Mouse (Mus musculus) heart, embryonic 14.5 days (tissue): ENCODE results near the gene Zgpat. TPM values are rescaled to one million over a fixed set of nuclear protein-coding genes. Genes with fewer than 3 reads are reported as not detected.

Source experiments
- ATAC-seq: fragments of 200-750 bp; cut with Nextera tagmentation; 2 replicates; pipeline ENCODE4 v1.8.0; 2017; ENCODE audit warnings: low read depth, moderate TSS enrichment; ENCODE audit not compliant: insufficient number of reproducible peaks, insufficient read depth, low FRiP score
- H3K27ac ChIP-seq, 2 experiments: fragments of 200-500 bp in 1 of 2; fragments of 300-500 bp in 1 of 2; sonication (generic) in 1 of 2; replicated peaks in 1 of 2; 2 replicates each; pipeline ENCODE4 v1.5.1; 2012 to 2014; ENCODE audit warnings: low read depth in 2 of 2, low read length in 2 of 2, control low read depth in 1 of 2, mild to moderate bottlenecking in 1 of 2, mixed read lengths in 1 of 2; ENCODE audit not compliant: control insufficient read depth in 1 of 2, insufficient read depth in 1 of 2
- H3K27me3 ChIP-seq: fragments of 300-500 bp; sonication (generic); 2 replicates; pipeline ENCODE4 v1.6.1; 2014; ENCODE audit warnings: mild to moderate bottlenecking, low read length, control low read depth; ENCODE audit not compliant: control insufficient read depth, insufficient read depth
- H3K36me3 ChIP-seq: fragments of 300-500 bp; sonication (generic); 2 replicates; pipeline ENCODE4 v1.6.1; 2014; ENCODE audit warnings: mild to moderate bottlenecking, control low read depth, low read length, mixed read lengths; ENCODE audit not compliant: control insufficient read depth, insufficient read depth
- H3K4me1 ChIP-seq, 2 experiments: fragments of 200-500 bp in 1 of 2; fragments of 300-500 bp in 1 of 2; sonication (generic) in 1 of 2; 2 replicates each; pipeline ENCODE4 v1.6.1; 2012 to 2014; ENCODE audit warnings: low read length in 2 of 2, control low read depth in 1 of 2, mixed read lengths in 1 of 2; ENCODE audit not compliant: control insufficient read depth in 2 of 2, insufficient read depth in 2 of 2
- H3K4me2 ChIP-seq: fragments of 300-500 bp; sonication (generic); 2 replicates; pipeline ENCODE4 v1.6.1; 2014; ENCODE audit warnings: mild to moderate bottlenecking, low read length
- H3K4me3 ChIP-seq, 2 experiments: fragments of 200-500 bp in 1 of 2; fragments of 300-500 bp in 1 of 2; sonication (generic) in 1 of 2; 2 replicates each; pipeline ENCODE4 v1.5.1; 2012 to 2014; ENCODE audit warnings: low read length in 2 of 2, mild to moderate bottlenecking in 2 of 2, control low read depth in 1 of 2, low read depth in 1 of 2, moderate library complexity in 1 of 2; ENCODE audit not compliant: control insufficient read depth in 1 of 2, insufficient read depth in 1 of 2
- H3K9ac ChIP-seq: fragments of 300-500 bp; sonication (generic); 2 replicates; pipeline ENCODE4 v1.6.1; 2014; ENCODE audit warnings: mild to moderate bottlenecking, low read length
- H3K9me3 ChIP-seq: fragments of 300-500 bp; sonication (generic); 2 replicates; pipeline ENCODE4 v1.6.1; 2016; ENCODE audit warnings: low read length, control low read depth; ENCODE audit not compliant: control insufficient read depth
- WGBS: fragments of 180-500 bp; shearing (Covaris S2); extraction: QIAGEN DNeasy Blood & Tissue Kit; methylation state at CpG from one replicate; pipeline ENCODE4 v1.1.7; 2014; 5-methylcytosine and 5-hydroxymethylcytosine counted together
- polyA plus RNA-seq: library from polyadenylated mRNA; unstranded; fragments of >200 nt; fragmentation: Nextera tagmentation; extraction: Ambion mirVana; gene quantifications from 2 replicates; pipeline ENCODE4 v1.2.1, GENCODE M21; 2014

Zgpat gene
- polyA plus RNA-seq, 1 experiment from 2014 or later = 26.3 TPM

DNA sequence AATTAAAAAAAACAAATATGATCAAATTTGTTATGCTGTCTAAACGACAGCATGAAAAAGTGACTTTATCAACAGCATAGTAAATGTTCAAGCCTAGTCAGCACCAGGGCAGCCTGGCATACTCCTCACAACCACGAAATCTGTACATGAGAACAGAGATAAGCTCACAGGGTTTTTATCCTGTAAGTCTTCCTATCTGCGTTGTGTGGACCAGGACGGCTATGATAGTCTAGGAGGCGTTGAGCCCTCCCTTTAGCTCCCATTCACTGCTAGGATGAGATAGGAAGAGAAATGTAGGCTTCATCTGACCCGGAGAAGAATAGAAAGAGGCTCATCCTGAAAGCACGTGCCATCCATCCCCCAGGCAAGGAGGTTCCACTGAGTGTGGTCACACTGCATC is 54.6 kb downstream of the Zgpat start:
- H3K27ac ChIP-seq = no peak overlapping the region
- ATAC-seq = no peak
- H3K36me3 ChIP-seq = peaks cover 20% of the 10 kb centered on the region
- no peak overlapping the region for H3K4me2 ChIP-seq
- no peak overlapping the region for H3K4me3 ChIP-seq
- H3K27me3 ChIP-seq = no peaks in the 10 kb centered on the region
- H3K4me1 ChIP-seq = peaks cover 35 to 58% of the 10 kb centered on the region in 2 experiments
- H3K9me3 ChIP-seq = no peaks in the 10 kb centered on the region
- WGBS = 19% methylated on average over 7 of the region's 7 CpGs
- no peak overlapping the region for H3K9ac ChIP-seq

DNA sequence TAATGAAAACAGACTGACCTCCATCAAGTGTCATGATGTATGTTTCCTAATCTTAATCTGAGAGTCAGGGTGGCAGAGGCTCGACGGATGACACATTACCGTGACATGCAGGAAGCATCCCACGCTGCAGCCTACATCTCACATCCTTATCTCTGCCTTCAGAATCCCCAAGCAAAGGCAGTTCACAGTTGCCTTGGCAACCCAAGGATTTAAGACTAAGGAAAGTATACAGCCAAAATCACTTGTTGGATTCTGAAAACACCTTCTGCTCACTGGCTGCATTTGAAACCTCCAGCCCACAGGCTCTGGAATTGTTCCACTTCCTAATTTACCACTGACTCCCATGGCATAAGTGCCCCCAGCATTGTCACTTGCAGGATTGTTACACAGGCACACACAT is 55.7 kb downstream of the Zgpat start:
- H3K4me2 ChIP-seq = no peak overlapping the region

DNA sequence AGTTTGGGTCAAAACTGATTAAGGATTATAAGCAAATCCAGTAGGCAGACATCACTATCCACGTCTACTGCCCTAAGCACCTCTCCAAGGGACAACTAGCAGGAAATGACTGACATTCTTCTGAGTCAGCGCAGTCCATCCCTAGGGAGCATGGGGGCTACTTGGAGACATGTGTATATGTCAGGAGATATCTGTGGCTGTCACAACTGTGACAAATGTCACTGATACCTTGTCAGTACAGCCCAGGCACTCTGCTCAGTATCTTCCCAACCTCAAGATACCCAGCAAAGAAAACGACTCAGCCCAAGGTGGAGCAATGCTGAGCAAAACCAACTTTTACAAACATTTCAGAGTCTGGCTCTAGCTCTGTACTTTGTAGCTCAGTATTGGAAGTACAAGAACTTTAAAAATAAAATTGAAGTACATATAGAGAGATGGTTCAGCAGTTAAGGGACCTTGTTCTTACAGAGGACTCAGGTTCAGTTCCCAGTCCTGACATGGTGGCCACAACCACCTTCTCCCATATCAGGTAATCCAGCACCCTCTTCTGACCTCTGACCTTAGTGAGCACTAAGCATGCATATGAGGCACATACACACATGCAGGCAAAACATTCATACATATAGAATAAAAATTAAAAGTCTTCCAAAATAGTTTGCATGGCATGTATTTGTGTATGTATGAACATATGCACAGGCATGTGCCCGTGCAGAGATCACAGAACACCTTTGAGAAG is 56.3 kb downstream of the Zgpat start:
- 0 out of 4 replicates have a peak overlapping the region, but pooled peaks have one; percentile 1 to 10 for H3K27ac ChIP-seq
- no peaks in the 10 kb centered on the region for H3K9me3 ChIP-seq
- H3K4me2 ChIP-seq = no peak overlapping the region
- H3K36me3 ChIP-seq = peaks cover 20% of the 10 kb centered on the region
- no peaks in the 10 kb centered on the region for H3K27me3 ChIP-seq
- peaks cover 33 to 64% of the 10 kb centered on the region in 2 experiments for H3K4me1 ChIP-seq
- WGBS = 19% methylated on average over 4 of the region's 4 CpGs
- no peak overlapping the region for H3K9ac ChIP-seq
- no peak overlapping the region for H3K4me3 ChIP-seq
- no peak for ATAC-seq

More for the DNA sequence above, 55.7 kb downstream of the Zgpat start:
- Histone ChIP-seq H3K36me3 (peaks cover 20% of the 10 kb centered on the region), H3K9ac (no peak overlapping the region), H3K27ac (0 out of 4 replicates have a peak overlapping the region, but pooled peaks have one; percentile 1 to 10), H3K27me3 (no peaks in the 10 kb centered on the region), H3K9me3 (no peaks in the 10 kb centered on the region), H3K4me1 (peaks cover 36 to 68% of the 10 kb centered on the region in 2 experiments), H3K4me3 (no peak overlapping the region)
- ATAC-seq = no peak
- 22% methylated on average over 4 of the region's 4 CpGs for WGBS

DNA sequence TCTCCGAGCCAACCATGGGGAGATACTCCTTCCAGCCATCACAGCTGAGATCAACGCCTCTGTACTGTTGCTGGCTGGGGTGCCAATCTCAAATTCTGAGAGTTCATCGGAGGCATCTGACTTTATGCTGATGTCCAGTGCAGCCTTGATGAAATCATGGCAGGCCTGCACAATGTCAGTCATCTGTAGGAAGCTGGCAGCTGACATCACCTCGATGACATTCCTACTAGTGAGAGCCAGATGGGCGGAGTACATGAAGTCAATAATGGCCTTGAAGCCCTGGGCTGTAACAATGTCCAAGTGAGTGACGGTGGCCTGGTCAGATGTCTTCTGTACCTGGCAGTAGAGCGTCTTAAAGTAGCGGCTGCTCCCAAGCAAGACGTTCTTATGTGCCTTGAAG is 59.1 kb downstream of the Zgpat start:
- no peak overlapping the region for H3K9ac ChIP-seq
- no peaks in the 10 kb centered on the region for H3K27me3 ChIP-seq
- H3K4me2 ChIP-seq = 0 out of 2 replicates have a peak overlapping the region, but pooled peaks have one; percentile 4
- 39% methylated on average over 9 of the region's 9 CpGs for WGBS
- H3K36me3 ChIP-seq = peaks cover 20% of the 10 kb centered on the region
- no peak overlapping the region for H3K4me3 ChIP-seq
- H3K4me1 ChIP-seq = peaks cover 32 to 55% of the 10 kb centered on the region in 2 experiments
- peak overlapping the region; percentile 6 to 35; a peak in 3 of 4 replicates for H3K27ac ChIP-seq
- no peaks in the 10 kb centered on the region for H3K9me3 ChIP-seq
- peak; percentile 56; the same call in 1 of the 2 replicates for ATAC-seq

Other genes starting within 250 kb of the Zgpat start
- gene Kcnq2, start 229.6 kb upstream of the Zgpat start, polyA plus RNA-seq = 0.11 TPM in 1 of 2 replicates, not detected in the other
- gene Eef1a2, start 207.9 kb upstream of the Zgpat start, polyA plus RNA-seq = 22.6 and 24.7 TPM in 2 replicates
- 181 and 193 TPM in 2 replicates for gene Ppdpf, start 177.7 kb upstream of the Zgpat start, polyA plus RNA-seq
- gene Ptk6, start 162.1 kb upstream of the Zgpat start, polyA plus RNA-seq = not detected in 2 replicates
- 0.08 and 0.09 TPM in 2 replicates for gene Srms, start 151.7 kb upstream of the Zgpat start, polyA plus RNA-seq
- gene Fndc11, start 144.9 kb upstream of the Zgpat start, polyA plus RNA-seq = not detected in 2 replicates
- gene Helz2, start 122.9 kb upstream of the Zgpat start, polyA plus RNA-seq = 1.3 and 1.6 TPM in 2 replicates
- 9.1 and 9.9 TPM in 2 replicates for gene Gmeb2, start 76.9 kb upstream of the Zgpat start, polyA plus RNA-seq
- gene Stmn3, start 50.4 kb upstream of the Zgpat start, polyA plus RNA-seq = 0.24 and 3.6 TPM in 2 replicates
- 21.1 and 25.3 TPM in 2 replicates for gene Rtel1, start 45.2 kb upstream of the Zgpat start, polyA plus RNA-seq
- gene Arfrp1, start 476 bp downstream of the Zgpat start, polyA plus RNA-seq = 42.8 and 46.9 TPM in 2 replicates
- gene Lime1, start 15.2 kb downstream of the Zgpat start, polyA plus RNA-seq = 13.6 and 13.7 TPM in 2 replicates
- gene Zbtb46, start 94.5 kb downstream of the Zgpat start, polyA plus RNA-seq = 8.8 and 10.6 TPM in 2 replicates
- 0.18 and 0.19 TPM in 2 replicates for gene Abhd16b, start 128.3 kb downstream of the Zgpat start, polyA plus RNA-seq
- 128 and 139 TPM in 2 replicates for gene Tpd52l2, start 132.2 kb downstream of the Zgpat start, polyA plus RNA-seq
- 69.8 and 81.3 TPM in 2 replicates for gene Dnajc5, start 155.6 kb downstream of the Zgpat start, polyA plus RNA-seq
- gene Uckl1, start 220.0 kb downstream of the Zgpat start, polyA plus RNA-seq = 72.1 and 72.2 TPM in 2 replicates
- gene Prpf6, start 226.9 kb downstream of the Zgpat start, polyA plus RNA-seq = 41.1 and 43.0 TPM in 2 replicates
- 29.3 and 32.0 TPM in 2 replicates for gene Zfp512b, start 227.9 kb downstream of the Zgpat start, polyA plus RNA-seq
- 13.3 and 14.0 TPM in 2 replicates for gene Samd10, start 234.3 kb downstream of the Zgpat start, polyA plus RNA-seq